Mouse (Mus musculus) spleen, embryonic (tissue): ENCODE measurements around the gene Gpr50.

Source experiments
- CTCF ChIA-PET: fragments of 350-600 bp; sonication (Branson Sonifier 250); formaldehyde crosslinking; loops from one replicate; lab custom pipeline; 2022; lab: Charles Lee

Gpr50 gene

GRCm38 (mm10) chrX:71663374-71663773, at the start of gene Gpr50:
Gene Gpr50, plus strand, starts transcription at chrX:71663667.
- CTCF ChIA-PET: no interaction called here

GRCm38 (mm10) chrX:71622286-71622685, 41.2 kb upstream of the Gpr50 start:
- CTCF ChIA-PET: no interaction called here

DNA sequence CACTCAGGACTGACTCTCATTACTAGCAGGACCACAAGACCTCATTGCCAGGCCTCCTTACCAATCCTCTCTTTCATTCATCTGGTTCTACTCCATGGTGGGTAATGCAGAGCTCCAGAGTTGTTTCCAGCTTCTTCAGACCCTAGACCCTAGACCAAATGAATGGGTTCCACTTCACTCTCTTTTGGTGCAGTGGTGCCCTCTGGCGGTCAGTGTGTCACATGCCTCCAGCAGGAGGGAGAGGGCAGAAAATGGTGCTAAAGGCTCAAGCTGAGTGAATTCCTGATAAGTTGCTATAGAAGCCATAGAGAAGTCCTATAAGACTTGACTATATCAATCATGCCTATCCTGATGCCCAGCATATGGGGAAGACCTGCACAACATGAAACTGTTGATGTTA, 39.6 kb upstream of the Gpr50 start:
- CTCF ChIA-PET: no interaction called here

DNA sequence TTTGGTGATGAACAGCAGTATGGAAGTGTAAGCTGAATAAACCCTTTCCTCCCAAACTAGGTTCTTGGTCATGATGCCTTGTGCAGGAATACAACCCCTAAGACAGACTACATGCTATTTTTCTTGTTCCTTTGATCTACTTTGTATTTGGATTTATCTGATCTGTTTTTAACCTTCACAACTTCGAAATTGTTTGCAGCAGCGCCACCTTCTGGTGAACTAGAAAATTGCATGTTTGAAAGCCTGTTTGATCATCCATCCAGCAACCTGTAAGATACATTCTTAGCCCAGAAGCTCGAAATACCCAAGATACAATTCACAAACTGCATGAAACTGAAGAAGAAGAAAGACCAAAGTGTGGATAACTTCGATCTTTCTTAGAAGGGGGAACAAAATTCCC, 35.2 kb upstream of the Gpr50 start:
- CTCF ChIA-PET: no interaction called here

DNA sequence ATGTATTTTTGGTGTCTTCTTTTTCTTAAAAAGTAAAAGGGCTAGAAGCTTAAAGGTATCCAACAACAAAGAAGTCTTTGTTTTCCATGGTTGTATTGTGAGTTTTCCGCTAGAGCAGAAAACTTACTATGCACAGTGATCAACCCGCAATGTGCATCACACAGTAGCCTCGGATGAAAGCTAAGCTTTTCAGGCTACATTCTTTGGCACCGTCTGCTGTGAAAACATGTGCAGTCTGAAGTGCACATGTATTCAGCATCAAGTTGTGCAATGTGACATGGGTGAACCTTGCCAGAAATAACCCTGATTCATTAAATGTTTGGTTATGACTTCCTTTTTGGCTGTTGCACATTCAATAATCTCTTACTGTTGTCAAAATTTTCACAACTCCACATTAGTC, 32.8 kb upstream of the Gpr50 start:
- CTCF ChIA-PET: no interaction called here

- CTCF ChIA-PET: no interaction called here
Measured at GRCm38 (mm10) chrX:71631130-71631529, 32.3 kb upstream of the Gpr50 start.

GRCm38 (mm10) chrX:71647958-71648357, 15.5 kb upstream of the Gpr50 start:
- CTCF ChIA-PET: no interaction called here

DNA sequence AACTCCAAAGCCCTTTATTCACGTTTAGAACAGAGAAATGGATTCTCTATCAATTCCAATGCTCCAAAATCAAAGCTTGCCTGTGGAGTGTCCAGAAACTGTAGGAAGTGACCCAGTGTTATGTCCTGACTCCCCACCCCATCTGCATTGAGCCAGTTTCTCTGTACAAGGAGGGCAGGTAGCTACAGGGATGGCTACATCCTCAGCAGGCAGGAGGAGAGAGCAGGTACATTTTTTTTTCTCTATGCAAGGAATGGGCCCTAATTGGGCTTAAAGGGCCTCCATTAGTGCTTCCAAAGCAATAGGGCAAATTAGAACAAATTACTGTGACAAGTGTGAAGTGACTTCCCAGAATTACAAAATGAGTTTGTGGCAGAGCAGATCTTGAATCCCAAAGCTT, 15.0 kb upstream of the Gpr50 start:
- CTCF ChIA-PET: no interaction called here

- CTCF ChIA-PET: no interaction called here
Measured at GRCm38 (mm10) chrX:71648848-71649454, 14.5 kb upstream of the Gpr50 start.

DNA sequence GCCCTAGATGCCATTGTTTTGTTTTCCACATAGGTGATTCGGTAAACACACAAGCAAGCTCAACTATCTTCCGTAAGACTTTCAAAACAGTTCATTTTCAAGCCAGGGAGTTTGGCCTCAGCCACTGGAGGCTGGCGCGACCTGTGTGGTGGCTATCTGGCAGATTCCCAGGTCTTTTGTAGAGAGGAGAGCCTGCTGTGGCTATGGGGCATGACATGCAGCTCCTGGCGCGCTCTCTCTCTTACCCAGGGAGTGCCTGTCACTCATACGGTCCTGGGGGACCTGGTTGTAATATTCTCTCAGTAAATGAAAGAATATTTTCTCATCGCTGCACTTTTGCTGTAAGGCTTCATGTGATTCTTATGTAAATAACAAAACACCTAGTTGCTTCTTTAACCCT, 13.5 kb upstream of the Gpr50 start:
- CTCF ChIA-PET: no interaction called here

DNA sequence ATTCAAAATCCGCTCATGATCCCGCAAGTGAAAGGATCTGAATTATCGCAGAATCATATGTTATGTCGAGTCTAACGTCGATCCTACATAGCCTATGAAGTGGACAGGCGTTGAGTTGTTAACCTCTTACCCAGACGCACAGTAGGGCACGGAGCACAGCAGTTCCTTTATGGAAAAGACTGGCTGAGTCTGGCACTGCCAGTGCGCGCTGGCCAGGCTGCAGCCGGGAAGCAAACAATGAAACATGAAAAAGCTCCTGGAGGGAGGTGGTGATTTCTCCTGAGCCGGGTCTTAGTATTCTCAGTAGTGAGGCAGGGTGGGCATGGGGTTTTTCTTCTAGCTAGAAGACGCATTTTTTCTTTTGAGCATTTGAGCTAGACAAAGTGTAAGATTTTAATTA, 1.7 kb upstream of the Gpr50 start:
- CTCF ChIA-PET: no interaction called here

GRCm38 (mm10) chrX:71663871-71664687, 612 bp downstream of the Gpr50 start:
- CTCF ChIA-PET: no interaction called here

- CTCF ChIA-PET: no interaction called here
Measured at GRCm38 (mm10) chrX:71664688-71665026, 1.2 kb downstream of the Gpr50 start.

DNA sequence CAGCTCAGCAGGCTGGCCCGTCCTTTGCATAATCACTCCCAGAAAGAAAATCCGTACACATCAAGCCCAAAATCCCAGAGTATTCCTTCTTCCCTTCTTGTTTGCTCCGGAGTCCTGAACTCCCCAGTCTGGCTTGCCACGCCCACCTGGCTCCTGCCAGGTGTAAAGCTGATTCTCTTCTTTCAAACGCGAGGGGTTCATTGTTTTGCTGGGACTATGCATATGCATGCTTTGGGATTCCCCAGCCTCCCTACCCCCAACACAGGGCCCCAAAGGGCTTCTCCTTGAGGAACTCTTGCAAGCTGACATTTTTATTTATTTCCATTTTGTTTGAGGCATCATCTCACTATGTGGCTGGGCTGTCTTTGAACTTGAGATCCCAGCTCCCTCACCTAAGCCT, 6.8 kb downstream of the Gpr50 start:
- CTCF ChIA-PET: no interaction called here

DNA sequence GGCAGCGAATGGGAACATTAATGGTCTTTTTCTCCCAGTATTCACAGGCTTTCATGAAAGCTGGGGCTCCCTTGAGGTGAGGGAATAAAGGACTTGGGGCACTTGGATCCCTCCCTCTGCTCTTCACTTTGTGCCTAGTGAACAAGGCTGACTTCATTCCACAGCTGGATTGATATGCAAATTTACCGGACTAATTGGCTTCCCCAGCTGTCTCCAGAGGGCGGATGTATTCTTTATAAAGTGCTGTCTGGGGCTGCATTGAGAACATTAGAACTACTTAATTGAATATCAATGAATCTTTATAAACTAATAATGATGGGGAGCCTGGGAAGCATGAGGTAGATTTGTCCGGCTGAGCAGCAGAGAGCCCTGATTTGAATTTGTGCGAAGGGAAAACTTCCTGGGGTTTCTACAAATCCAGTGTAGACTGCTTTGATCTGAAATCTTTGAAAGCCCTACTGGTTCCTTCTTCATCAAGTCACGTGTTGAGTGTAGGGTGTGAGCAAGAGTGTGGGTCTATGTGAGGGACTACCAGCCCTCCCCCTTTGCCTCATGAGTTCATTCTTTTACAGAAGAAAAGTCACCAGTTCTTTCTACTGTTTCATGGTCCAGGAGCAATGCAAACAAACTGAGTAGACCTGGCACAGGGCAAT, 37.5 kb downstream of the Gpr50 start:
- CTCF ChIA-PET: no interaction called here
